Mouse (Mus musculus) embryonic fibroblast, embryonic 13.5 days (primary cell): ENCODE measurements around the gene Col4a2.

Source experiments
- CTCF ChIP-seq: IDR thresholded peaks from 2 replicates; pipeline ENCODE4 v1.5.1; 2011; ENCODE audit warnings: mild to moderate bottlenecking, control low read depth, low read length, moderate library complexity, borderline replicate concordance; ENCODE audit not compliant: insufficient read depth
- POLR2A ChIP-seq: IDR thresholded peaks from 2 replicates; pipeline ENCODE4 v1.6.1; 2011; ENCODE audit warnings: low read depth, mild to moderate bottlenecking, control low read depth, low read length, moderate library complexity

DNA sequence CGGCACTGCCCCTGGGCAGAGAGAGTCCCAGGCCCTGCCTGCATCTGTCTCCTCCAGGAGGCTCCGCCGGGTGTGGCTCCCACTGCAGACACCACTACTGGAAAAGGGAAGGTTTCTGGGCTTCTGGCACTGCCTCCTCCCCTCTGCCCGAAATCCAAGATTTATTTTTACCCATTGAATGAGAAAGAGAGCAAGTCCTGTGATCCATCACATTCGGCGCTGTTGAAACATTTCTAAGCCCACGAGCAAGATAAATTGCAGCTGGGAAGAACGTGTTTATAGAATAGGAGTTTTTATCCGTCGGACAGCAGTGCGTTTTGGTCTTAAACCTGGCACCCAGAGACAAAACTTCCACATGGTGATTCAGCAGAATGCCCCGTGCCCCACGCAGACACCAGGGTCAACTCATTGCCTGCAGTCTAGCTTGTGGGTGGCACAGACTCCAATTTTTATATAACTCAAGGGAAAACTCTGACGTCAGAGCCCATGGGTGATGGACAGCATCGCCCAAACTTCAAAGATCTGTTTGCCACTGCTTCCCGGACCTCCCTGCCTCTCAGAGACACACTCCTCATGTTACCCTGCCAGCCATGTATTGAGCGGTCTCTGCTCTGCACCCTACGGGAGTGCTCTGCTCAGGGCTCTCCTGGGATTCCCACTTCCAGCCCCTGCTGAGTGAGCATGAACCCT, 63.3 kb downstream of the Col4a2 start:
- TF ChIP-seq CTCF (no peak), POLR2A (no peak)
